Mouse (Mus musculus): Measurements from ENCODE around the gene Ttll3. TPM values are rescaled to one million over a fixed set of nuclear protein-coding genes. Genes with fewer than 3 reads are reported as not detected.

Ttll3 gene
- total and polyA plus RNA-seq, 3 experiments, result 0.87 to 5.3 (median 4.4) TPM

DNA sequence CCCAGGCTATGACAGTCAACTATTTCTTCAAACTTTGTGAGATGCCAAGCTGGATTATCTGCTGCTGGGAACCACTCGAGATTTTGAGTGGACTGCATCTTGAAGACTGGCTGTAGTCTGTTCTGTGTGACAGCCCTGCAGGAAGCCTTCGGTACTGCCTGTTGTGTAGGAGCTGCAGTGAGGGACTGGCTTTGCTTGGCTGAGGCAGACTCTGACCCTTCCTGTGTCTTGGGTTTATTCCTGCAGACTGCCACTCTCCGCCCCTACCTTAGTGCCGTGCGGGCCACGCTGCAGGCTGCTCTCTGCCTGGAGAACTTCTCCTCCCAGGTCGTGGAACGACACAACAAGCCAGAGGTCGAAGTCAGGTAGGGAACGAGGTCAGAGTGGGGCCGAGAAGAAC lies 8.6 kb upstream of the Ttll3 start:
- dilution Hi-C loops (cut with MboI; ENCODE audit: extremely low pct_ligation_motif_present, extremely low pct_unique_long_range_greater_than_20kb, low sequenced_read_pairs), result no loop called here
- H3K27ac ChIP-seq (ENCODE audit: insufficient read depth, low read depth), result no peak overlapping the region

DNA sequence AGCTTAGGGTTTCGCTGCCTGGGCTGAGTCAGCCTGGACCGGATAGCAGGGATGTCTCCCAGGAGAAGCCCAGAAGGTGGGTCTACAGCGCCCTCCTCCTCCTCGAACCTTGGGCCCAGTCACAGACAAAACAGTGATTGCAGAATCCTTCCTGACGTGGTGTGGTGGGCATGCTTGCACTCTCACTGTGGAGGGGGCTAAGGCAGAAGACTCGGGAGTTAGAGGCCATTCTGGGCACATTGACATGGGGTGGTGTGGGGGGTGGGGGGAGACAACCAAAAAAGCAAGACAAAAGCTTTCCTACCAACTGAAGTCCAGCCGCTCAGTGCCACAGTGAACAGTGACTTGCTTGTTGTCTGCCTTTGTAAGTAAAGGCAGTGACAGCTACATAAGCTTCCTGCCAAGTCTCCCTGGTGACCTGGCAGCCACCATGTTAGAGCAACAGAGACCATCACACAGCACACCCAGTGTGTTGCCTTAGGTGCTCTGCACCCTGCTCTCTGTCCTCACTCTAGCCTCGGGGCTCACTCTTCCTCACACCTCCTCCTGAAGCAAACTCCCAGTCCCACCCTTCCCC lies 4.6 kb upstream of the Ttll3 start:
- no peak for DNase-seq (ENCODE audit: extremely low read depth)
- Histone ChIP-seq H3K79me2 (replicated peaks; ENCODE audit: control insufficient read depth, extremely low read depth, insufficient read depth, poor library complexity, severe bottlenecking) (peaks cover 29% of the 10 kb centered on the region), H3K9me3 (replicated peaks; ENCODE audit: low read length) (no peaks in the 10 kb centered on the region), H3K27ac (ENCODE audit: insufficient read depth, low read depth) (no peak overlapping the region), H3K36me3 (replicated peaks in 1 of 2; ENCODE audit: control insufficient read depth in 1 of 2, insufficient read depth in 1 of 2, low read length in 1 of 2) (peaks cover 74 to 93% of the 10 kb centered on the region in 2 experiments), H3K4me3 (replicated peaks in 1 of 3; ENCODE audit: low read depth in 2 of 3, low read length in 2 of 3, poor library complexity in 1 of 3) (no peak overlapping the region), H3K4me1 (ENCODE audit: control insufficient read depth in 1 of 2, insufficient read depth in 2 of 2) (peaks cover 8 to 23% of the 10 kb centered on the region in 2 experiments; a peak in 3 of 4 replicates), H3K9ac (ENCODE audit: insufficient read depth, low read depth) (no peak overlapping the region), H3K4me2 (ENCODE audit: insufficient read depth, low read depth, poor library complexity, severe bottlenecking) (no peak overlapping the region), H3K27me3 (replicated peaks) (no peaks in the 10 kb centered on the region)
- dilution Hi-C loops (cut with MboI; ENCODE audit: extremely low pct_ligation_motif_present, extremely low pct_unique_long_range_greater_than_20kb, low sequenced_read_pairs), result no loop called here
- no peak for TF ChIP-seq IRF4 (IDR thresholded peaks at IDR 0.05; ENCODE audit: low read depth, low read length)
- no peak for TF ChIP-seq POLR2AphosphoS2 (IDR thresholded peaks at IDR 0.05; ENCODE audit: low read depth, low read length)
- TF ChIP-seq E2F4 (IDR thresholded peaks at IDR 0.05; ENCODE audit: insufficient replicate concordance, low read depth, low read length), result no peak
- in situ Hi-C loops (cut with MboI; ENCODE audit: low pct_ligation_motif_present, low pct_unique_long_range_greater_than_20kb, low sequenced_read_pairs), result no loop called here

More for the DNA sequence above, 8.6 kb upstream of the Ttll3 start:
- H3K4me2 ChIP-seq (ENCODE audit: insufficient read depth, low read depth, poor library complexity, severe bottlenecking), result no peak overlapping the region; the same call in 1 of the 2 replicates
- peaks cover 46 to 60% of the 10 kb centered on the region in 2 experiments for H3K36me3 ChIP-seq (replicated peaks in 1 of 2; ENCODE audit: control insufficient read depth in 1 of 2, insufficient read depth in 1 of 2, low read length in 1 of 2)
- H3K79me2 ChIP-seq (replicated peaks; ENCODE audit: control insufficient read depth, extremely low read depth, insufficient read depth, poor library complexity, severe bottlenecking), result peaks cover 42% of the 10 kb centered on the region
- no peak overlapping the region for H3K9ac ChIP-seq (ENCODE audit: insufficient read depth, low read depth)
- no peaks in the 10 kb centered on the region for H3K27me3 ChIP-seq (replicated peaks)
- no peaks in the 10 kb centered on the region for H3K9me3 ChIP-seq (replicated peaks; ENCODE audit: low read length)
- in situ Hi-C loops (cut with MboI; ENCODE audit: low pct_ligation_motif_present, low pct_unique_long_range_greater_than_20kb, low sequenced_read_pairs), result no loop called here
- H3K4me1 ChIP-seq (ENCODE audit: control insufficient read depth in 1 of 2, insufficient read depth in 2 of 2), result peaks cover 8 to 28% of the 10 kb centered on the region in 2 experiments; a peak in 3 of 4 replicates
- TF ChIP-seq MAX (IDR thresholded peaks at IDR 0.05; ENCODE audit: low read length) (no peak), NRF1 (IDR thresholded peaks at IDR 0.05; ENCODE audit: low read depth, low read length) (no peak), MYC (IDR thresholded peaks at IDR 0.05; ENCODE audit: low read depth, low read length) (no peak), POLR2A (IDR thresholded peaks at IDR 0.05; ENCODE audit: low read depth, low read length) (no peak), ZC3H11A (IDR thresholded peaks at IDR 0.05; ENCODE audit: low read depth, low read length) (no peak), MXI1 (IDR thresholded peaks at IDR 0.05; ENCODE audit: low read depth, low read length) (no peak), HCFC1 (IDR thresholded peaks at IDR 0.05; ENCODE audit: low read depth, low read length) (no peak), BHLHE40 (IDR thresholded peaks at IDR 0.05; ENCODE audit: low read depth, low read length) (no peak), CHD1 (IDR thresholded peaks at IDR 0.05; ENCODE audit: low read depth, low read length) (no peak), IRF4 (IDR thresholded peaks at IDR 0.05; ENCODE audit: low read depth, low read length) (no peak), ETS1 (conservative IDR thresholded peaks at IDR 0.05; ENCODE audit: low read depth, low read length) (no peak), USF1 (IDR thresholded peaks at IDR 0.05; ENCODE audit: low read depth, low read length) (no peak), MAFK (IDR thresholded peaks at IDR 0.05; ENCODE audit: insufficient replicate concordance, low read length) (no peak), RAD21 (IDR thresholded peaks at IDR 0.05; ENCODE audit: low read depth, low read length) (no peak), PAX5 (IDR thresholded peaks at IDR 0.05; ENCODE audit: low read length) (no peak), ZKSCAN1 (IDR thresholded peaks at IDR 0.05; ENCODE audit: borderline replicate concordance, low read depth, low read length) (no peak), ELF1 (IDR thresholded peaks at IDR 0.05; ENCODE audit: low read depth, low read length) (no peak), NELFE (IDR thresholded peaks at IDR 0.05; ENCODE audit: low read depth, low read length) (no peak)
- H3K4me3 ChIP-seq (replicated peaks in 1 of 3; ENCODE audit: low read depth in 2 of 3, low read length in 2 of 3, poor library complexity in 1 of 3), result no peak overlapping the region
- DNase-seq (ENCODE audit: extremely low read depth), result no peak

All from CH12.LX (cell line).